Mouse (Mus musculus) cerebellum, adult 2 months (tissue): Measurements from ENCODE around the gene Phactr2.

Source experiments
- CTCF ChIP-seq: fragments of 200-500 bp; IDR thresholded peaks from 2 replicates; pipeline ENCODE4 v1.5.1; 2011; ENCODE audit warnings: low read depth, mild to moderate bottlenecking, control low read depth, low read length, moderate library complexity, borderline replicate concordance; ENCODE audit not compliant: insufficient read depth
- POLR2A ChIP-seq: fragments of 200-500 bp; IDR thresholded peaks from 2 replicates; pipeline ENCODE4 v1.6.1; 2011; ENCODE audit warnings: low read length, control low read depth, borderline replicate concordance; ENCODE audit not compliant: insufficient read depth

- no peak for TF ChIP-seq CTCF
- TF ChIP-seq POLR2A: no peak
These were observed 241.6 kb downstream of the Phactr2 start for GRCm38 (mm10) chr10:13232443-13233142.
